Mouse (Mus musculus) urinary bladder, postnatal 4 days (tissue): Measurements from ENCODE around the gene Uchl1.

Experiments used
- DNase-seq, 2 experiments: peaks; one replicate each; pipeline ENCODE4 v3.0.0; 2021 to 2022; ENCODE audit warnings: low spot score in 2 of 2

The Uchl1 gene

DNA sequence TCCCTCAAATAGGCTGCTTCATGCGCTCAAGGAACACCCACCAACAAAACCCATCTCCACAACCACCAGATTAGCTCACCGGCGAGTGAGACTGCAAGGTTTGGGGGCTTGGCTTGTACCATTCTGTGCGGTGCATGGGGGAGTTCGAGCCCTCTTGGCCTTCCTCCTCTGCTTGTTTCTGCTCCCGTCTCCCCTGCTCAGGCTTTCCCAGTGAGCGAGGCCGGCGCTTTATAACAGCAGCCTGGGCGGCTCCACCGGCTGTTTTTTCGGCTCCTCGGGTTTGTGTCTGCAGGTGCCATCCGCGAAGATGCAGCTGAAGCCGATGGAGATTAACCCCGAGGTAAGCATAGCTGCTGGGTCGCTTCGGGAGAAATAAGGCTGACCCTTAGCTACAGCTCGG is at the start of gene Uchl1:
Uchl1 (plus strand) TSS at position 109 of the 400 bp plus-strand sequence.
- DNase-seq, result peak; percentile 53 to 65

DNA sequence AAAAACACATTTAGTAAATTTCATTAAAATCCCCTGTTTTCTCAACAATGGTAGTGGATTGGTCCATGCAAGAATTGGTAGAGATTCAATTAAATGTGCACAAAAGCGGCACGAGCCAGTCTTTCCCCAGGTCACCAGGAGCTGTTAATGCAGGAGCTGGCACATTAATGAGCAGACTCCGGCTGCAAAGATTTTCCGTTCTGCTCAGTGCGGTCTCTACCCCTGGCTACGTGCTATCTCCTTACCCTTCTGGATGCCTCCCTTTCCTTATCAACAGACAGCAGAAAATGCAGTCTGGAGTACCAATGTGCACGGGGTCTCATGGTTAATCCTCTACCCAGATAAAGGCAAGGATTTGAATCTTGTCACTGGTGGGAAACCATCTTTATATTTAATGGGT is 48.1 kb upstream of the Uchl1 start:
- no peak for DNase-seq

DNA sequence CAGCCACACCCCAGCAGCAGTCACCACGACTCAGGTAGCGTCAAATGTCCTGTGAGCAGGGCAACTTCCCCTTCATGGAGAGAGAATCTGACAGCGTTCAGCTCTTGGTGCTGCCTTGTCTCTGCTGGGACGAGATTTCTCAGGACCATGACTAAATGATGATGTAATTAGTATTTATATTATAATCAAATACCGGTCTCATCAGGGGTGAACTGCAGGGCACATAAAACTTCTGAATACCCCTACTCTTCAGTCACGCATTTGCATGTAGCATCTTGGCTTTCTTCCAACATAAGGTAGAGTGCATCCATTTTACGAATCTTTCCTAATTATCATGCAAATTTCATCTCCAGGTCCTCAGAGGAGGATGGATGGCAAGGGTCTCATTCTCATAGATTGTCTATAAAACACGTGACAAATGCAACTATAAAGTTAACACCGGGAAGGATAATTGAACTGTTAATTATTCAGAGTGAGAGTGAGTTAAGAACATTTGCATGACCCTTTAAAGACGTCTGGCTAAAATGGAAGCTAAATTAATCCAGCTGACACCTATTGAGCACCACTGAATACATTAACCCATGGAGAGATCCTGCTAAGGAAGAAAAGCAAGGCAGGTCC is 40.3 kb upstream of the Uchl1 start:
- no peak for DNase-seq

DNA sequence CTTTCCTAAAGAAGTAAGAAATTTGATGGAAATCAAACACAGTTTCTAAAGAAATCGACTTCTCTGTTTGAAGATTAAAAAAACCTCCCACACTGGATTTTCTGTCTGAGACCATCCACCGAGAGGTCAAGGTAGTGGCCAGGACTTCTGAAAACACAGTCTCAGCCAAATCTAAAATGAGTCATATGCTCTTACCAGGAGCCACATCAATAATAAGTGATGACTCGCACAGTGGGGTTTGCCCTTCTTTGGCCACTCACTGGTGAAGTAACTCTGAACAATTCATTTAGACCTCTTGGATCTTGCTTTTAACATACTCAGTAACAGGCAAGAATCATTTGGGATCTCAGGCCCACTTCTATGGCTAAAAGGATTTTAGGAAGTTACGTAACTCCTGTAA is 33.7 kb upstream of the Uchl1 start:
- no peak for DNase-seq

DNA sequence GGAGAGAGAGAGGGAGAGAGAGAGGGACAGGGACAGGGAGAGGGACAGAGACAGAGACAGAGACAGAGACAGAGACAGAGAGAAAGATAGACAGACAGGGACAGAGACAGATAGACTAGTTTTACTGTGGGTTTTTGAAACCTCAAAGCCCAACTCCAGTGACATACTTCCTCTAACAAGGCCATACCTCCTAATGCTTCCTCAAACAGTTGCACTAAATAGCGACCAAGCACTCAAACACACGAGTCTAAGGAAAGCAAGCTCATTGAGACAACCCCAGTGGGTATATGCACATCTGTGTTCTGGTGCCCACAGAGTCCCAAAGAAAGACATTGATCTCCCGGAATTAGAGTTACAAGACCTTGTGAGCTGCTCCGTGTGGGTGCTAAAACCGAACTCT is 32.6 kb upstream of the Uchl1 start:
- no peak for DNase-seq

DNA sequence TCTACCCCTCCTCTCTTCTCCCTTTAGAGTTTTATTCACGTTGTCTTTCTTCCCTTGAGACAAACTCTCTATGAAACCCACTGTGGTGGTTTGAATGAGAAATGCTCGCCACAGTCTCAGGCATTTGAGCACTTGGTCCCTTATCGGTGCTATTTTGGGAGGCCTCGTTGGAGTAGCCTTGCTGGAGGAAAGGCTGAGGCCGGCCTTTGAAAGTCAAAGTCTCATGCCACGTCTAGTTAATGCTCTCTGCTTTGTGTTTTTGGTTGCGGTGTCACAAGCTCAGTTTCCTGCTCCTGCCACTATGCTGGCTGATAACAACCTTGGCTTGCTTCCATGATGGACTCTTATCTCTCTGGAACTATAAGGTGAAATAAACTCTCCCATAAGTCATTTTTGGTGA is 28.4 kb upstream of the Uchl1 start:
- DNase-seq, result no peak

DNA sequence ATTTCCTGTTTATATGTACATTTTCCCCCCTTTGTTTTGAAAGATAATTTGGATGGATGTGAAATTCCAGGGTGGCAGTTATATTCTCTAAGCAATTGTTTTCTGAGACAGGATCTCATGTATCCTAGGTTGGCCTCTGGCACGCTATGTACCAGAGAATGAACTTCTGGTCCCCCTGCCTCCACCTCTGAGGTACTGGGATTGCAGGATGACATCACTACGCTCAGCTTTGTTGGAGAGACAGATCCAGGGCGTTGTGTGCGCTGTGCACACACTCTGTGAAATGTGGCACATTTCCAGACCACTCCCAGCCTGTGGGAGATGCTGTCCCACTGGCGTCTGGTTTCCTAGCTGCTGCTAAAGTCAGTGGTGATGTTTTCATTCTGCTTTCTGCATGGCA is 21.7 kb upstream of the Uchl1 start:
- DNase-seq, result no peak

DNA sequence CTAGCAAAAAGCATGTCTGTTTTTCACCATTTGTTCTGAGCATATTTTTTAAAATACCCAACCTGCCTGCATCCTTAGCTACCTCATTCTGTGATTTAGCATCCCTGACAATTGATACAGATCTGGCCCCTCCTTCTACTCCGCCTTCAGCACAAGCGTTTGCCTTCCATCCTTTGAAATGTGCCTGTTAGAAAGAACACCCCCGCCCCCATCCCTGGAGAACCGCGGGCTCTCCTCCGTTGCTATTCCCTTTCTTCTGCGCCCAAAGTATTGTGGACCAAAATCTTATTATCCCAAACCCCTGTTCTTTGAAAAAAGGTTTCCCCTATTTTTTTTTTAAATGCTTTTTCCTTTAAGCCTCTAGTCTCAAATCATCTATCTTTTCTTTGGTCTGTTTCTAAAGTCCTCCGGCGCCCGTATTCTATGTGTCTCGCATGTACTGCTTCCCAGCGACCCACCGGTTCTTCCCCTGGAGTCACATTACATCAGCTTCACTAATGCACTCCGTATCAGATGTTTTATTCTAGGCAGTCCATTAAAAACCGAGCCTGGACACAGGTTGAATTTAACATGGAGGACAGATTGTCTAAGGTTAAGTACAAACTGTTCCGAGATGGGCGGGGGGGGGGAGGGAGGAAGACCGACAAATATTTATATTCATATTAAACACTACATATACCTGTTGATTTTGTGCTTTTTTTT is 551 bp upstream of the Uchl1 start:
- no peak for DNase-seq

DNA sequence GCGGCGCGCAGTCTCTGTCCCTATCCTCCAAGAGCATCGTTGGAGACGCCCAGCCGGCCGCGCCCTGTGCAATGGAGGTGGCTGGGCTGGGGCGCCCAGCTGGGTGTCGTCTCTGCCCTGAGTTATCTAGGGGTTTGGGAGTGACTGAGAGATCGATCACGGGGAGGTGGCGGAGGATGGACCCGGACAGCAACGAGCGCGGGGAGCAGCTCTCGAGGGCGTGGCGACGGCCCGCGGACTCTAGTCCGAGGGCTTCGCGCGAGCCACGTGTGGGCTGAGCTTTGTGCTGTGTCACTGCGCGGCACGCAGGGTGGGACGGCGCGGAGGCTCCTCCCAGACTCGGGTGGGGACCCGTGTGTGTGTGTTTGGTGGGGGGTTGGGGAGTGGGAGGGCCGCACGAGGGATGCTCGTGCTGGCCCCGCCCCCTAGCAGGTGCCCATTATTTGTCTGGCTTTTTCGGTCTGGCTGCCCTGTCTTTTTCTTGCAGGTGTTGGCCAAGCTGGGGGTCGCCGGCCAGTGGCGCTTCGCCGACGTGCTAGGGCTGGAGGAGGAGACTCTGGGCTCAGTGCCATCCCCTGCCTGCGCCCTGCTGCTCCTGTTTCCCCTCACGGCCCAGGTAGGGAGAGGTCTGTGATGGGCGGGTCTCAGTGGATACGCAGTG is 696 bp downstream of the Uchl1 start:
- DNase-seq, result peak; percentile 25 to 60

DNA sequence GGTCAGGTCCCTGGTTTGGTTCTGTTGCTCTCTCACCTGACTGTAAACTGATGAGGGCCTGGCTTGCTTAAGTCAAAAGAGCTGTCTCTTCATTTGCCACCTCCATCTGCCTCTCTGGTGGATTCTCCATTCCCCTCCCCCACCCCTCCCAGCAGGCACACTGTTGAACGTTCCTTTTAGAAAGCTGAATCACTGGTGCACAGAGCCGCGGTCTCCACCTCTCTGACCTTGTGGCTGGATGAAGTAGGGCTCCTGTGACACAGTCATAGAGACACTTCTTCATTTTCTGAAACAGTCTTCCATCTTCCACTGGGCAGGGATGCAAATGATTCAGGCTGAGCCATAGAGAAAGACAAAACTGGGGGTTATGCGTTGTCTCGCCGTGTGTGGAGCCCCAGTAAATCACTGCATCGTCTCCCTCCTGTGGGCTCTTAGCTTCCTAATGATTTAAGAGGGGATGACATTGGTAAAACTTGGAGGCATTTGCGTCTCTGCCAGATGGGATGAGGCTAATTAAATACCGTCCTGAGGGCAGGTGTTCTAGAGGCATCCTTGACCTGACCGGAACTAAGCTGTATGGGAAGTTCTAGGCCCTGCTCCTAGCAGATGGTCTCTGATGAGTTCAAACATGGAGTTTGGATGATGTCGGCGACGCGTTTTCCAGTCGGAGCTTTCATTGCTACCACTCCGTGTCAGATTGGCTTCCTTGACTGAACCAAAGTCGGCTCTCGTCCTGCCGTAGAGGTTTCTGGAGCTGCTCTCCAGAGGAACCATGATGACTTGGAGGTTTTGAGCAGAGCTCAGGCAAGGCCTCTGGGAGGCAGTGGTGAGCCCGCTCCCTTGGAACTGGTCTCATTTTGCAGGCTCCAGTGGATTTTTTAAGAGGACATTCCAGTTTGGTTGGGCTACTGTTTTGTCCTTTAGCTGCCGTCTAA is 1.8 kb downstream of the Uchl1 start:
- no peak for DNase-seq

DNA sequence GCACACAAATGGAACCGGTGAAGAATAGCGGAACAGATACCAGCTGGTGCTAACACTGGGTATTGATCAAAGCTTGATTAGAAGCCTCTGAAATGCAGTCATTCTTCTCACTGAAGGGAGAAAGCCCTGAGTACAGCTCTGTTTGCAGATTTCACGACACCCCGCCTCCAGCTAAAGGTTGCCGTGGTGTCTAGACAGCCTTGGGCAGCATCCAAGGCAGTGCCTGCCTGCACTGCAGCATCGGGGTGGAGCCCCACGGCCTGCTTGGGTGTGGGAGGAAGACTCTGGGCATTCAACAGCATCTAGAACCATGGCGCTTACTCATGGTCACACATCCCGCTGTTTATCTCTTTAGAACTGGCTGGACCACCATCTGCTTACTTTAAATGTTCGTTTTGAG is 3.3 kb downstream of the Uchl1 start:
- peak in 1 of 2 experiments; percentile 32 for DNase-seq

DNA sequence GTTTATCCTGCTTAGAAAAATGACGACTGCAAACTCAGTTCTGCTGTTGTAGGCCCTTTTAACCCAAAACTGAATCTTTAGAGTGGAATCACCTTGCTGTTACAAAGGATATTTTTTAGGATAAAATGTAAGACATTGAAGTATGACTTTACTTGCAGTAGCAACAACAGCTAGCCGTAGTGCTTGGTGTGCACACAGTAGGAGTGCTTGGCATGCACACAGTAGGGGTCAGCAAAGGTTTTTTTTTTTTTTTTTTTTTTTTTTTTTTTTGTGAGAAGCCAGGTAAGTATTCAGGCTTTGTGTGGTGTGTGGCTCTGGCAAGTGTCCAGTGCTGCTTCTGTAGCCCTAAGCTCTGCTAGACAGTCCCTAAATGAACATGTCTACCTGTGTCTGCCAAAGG is 10.0 kb downstream of the Uchl1 start:
- no peak for DNase-seq

DNA sequence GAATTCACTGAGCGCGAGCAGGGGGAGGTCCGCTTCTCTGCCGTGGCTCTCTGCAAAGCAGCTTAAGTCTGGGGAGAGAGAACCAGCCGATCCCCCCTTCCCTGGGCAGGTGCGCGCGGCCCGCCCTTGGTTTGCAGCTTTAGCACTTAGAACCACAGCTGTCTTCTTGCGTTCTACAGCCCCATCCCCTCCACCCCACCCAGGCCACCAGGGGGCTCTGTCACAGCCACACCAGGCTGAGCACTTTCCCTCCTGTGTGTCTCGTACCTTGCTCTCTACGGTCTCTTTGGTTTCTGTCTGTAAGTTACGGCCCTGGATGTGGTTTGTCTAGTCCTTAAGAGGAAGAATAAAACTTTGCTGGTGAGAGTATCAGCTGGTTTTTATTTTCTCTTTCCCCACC is 11.0 kb downstream of the Uchl1 start:
- DNase-seq, result no peak

DNA sequence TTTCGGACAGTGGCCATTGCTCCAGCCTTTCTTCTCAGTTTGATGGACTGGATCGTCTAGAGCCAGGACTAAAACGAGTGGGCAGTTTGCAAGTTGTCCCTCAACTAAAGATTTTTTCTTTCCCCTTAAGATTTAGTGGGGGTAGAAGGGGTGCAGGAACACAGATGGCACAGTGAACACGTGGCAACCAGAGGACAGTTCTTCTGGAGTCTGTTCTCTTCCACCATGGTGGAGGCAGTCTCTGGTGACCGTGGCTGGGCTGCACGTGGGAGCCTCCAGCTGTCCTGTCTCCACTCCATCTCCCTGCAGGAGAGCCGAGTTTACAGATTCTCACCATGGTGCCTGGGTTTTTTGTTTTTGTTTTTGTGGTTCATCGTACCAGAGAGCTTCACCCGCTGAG is 11.8 kb downstream of the Uchl1 start:
- DNase-seq, result no peak

DNA sequence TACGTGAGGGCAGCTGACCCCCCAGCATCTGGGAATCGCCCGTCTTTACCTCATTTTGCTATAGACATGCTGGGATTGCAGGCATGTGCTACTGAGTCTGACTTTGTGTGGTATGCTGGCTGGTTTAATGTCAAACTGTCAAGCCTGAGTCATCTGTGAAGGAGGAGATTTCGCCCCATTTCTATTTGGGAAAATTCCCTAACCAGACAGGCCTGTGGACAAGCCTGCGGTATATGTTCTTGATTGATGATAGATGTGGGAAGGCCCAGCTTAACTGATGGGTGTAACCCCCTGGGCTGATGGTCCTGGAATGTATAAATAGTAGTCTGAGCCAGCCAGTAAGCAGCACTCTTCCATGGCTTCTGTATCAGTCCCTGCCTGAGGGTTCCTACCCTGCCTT is 12.4 kb downstream of the Uchl1 start:
- DNase-seq, result no peak

DNA sequence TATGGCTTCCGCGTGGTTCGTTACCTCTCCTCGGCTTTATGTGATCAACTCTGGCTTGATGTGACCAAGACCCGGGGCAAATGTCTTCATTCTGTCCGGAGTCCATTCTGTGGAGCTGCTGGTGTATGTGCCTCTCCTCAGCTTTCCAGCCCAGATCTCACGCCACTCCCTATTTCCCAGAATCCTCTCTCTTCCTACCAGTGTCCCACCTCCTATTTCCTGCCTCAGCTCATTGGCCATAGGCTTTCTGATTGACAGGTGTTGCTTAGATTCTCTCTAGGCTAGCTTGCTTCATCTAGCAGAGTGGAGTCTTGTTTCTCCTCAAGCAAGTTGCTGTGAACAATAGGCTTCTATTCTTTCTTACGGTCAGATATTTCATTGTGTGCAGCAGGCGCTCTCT is 13.9 kb downstream of the Uchl1 start:
- no peak for DNase-seq

DNA sequence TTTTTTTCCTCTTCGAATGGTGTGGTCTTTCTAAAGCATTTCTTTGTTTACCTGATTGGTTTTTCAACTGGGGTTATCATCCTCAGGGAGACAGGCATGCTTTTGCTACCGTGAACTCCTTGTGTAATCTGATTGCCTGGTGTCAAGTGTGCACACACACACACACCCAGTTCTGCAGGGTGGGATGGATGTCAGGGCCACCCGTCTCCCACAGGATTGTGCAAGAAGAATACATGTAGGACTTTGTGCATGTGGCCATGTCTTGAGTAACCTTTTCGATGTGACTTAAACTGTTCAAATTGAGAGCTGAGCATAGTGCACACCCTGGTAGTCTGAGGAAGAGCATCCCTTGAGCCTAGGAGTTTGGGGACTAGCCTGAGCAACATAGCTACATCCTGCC is 17.3 kb downstream of the Uchl1 start:
- no peak for DNase-seq

DNA sequence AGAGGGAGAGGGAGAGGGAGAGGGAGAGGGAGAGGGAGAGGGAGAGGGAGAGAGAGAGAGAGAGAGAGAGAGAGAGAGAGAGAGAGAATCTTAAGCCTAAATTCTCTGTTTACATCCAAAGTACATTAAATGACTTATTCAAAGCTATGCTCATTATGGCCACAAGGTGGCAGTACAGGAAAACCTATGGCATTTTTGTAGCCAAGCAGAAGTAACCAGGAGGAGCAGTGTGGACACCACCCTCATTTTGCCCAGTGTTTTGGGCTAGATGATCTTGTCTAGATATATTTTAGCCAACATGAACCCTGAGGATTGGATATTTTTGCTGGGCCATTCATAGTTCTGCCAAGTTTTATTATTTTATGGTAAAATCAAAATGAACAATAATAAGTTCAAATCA is 21.2 kb downstream of the Uchl1 start:
- DNase-seq, result no peak

DNA sequence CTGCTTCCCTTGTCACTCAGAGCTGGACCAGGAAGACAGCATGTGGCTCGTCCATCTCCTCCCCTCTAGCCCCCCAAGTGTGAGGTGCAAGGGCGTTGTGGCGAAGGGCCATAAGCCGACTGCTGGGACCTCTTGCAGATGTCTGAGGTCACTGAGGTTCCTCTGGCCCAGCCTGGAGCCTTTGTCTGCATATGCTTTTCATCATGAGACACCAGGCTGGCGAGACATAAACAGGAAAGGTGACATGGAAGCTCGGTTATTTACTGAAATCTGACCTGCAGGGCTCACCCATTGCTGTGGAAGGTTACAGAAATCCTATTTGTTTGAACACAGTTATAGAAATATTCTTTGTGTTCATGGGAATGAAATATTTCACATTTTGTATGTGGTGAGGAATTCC is 24.0 kb downstream of the Uchl1 start:
- no peak for DNase-seq

DNA sequence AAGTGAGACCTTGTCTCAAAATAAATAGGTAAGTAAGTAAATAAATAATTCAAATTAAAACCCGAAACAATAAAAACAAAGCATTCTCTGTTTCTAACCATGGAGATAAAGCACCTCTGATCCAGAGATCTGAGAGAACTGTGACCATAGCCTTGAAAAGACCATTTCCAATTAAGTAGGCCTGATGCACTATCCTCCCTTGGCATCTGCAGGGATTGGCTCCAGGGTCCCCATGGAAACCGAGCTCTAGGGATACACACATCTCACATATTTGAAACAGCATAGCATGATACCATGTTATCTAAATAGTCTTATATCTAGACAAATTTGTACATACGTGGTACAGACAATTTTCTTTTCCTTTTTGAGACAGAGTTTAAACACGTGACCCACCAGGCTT is 26.1 kb downstream of the Uchl1 start:
- no peak for DNase-seq

DNA sequence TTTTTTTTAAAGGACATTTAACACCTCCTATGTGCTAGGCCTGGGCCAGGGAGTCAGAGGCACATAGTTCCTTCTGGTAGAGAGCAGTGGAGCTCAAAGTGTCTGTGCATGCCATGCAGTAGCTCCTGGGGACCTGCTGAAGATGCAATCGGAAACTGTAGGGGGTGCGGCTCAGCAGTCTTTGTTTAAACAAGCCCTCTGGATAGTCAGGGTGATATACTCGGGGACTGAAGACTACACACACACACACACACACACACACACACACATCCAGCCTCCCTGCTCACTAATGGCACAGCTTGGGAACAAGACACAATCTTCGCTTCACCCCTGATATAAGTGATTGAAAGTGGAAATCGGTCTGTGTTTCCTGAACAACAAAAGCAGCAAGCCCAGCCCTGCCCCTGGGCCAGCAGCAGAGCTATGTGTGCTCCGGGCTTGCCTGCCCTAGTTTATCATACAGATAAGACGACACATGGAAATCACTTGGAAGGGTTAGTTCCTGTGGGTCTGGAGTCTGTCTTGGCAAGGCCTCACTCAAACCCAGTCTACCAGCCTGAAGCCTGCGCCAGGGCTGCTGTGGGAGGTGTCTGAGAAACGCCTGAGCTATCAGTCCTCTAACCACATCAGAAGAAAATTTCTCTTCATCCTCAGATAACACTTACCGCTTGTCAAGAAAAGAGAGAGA is 27.6 kb downstream of the Uchl1 start:
- DNase-seq, result no peak

DNA sequence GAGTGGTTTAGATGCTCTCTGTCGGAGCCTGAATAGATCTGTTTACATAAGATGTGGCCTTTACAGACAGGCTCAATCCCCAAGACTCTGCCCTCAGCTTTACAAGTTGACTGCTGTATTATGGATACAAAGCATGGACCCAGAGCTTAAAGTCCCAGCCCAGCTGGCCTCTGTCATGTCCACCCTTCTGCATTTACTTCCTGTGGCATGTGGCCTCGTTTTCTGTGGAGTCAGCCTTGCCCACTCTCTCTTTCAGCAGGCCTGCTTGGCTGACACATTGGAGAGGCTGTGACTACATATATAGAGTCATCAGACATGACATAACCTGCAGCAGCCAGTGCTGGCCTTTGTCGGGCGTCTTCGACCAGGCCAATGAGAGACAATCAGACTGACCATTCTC is 32.0 kb downstream of the Uchl1 start:
- no peak for DNase-seq
